ENCODE assay signal across 7 mouse cellular contexts in genomic region chr6:91115158-91115557, GRCm38 (mm10). TPM values are rescaled to one million over a fixed set of nuclear protein-coding genes. Genes with fewer than 3 reads are reported as not detected.
DNase-seq lines count a peak whose midpoint lies in the region; ATAC-seq and TF ChIP-seq lines count a peak whose summit lies in the region.

No protein-coding gene starts in this region.

- peak overlapping the region; percentile 21; the same call in 1 of the 2 replicates for H3K4me2 ChIP-seq in neural tube, embryonic 11.5 days (ENCODE audit: low read depth)
- H3K4me2 ChIP-seq in forebrain, embryonic 14.5 days (ENCODE audit: low read length) = peak overlapping the region; percentile 84
- peak overlapping the region; percentile 100 for H3K4me2 ChIP-seq in liver, postnatal 0 days (ENCODE audit: low read depth, low read length)
- H3K4me2 ChIP-seq in neural tube, embryonic 15.5 days = peak overlapping the region; percentile 74

- DNase-seq in neural tube, embryonic 11.5 days (ENCODE audit: low spot score) = no peak
- DNase-seq in neural tube, embryonic 10.5 days (ENCODE audit: extremely low spot score, low spot score) = no peak
- no peak for DNase-seq in forebrain, embryonic 14.5 days (ENCODE audit: low spot score)
- DNase-seq in liver, postnatal 0 days = no peak
- no peak for DNase-seq in MN1 (ENCODE audit: low spot score)
- DNase-seq in ovary, adult 18-20 months (ENCODE audit: low spot score) = no peak

- no peak overlapping the region for H3K9ac ChIP-seq in neural tube, embryonic 11.5 days (ENCODE audit: low read length)
- peak overlapping the region; percentile 35; the same call in 1 of the 2 replicates for H3K9ac ChIP-seq in forebrain, embryonic 14.5 days (ENCODE audit: low read length)
- peak overlapping the region; percentile 85 for H3K9ac ChIP-seq in liver, postnatal 0 days (replicated peaks)
- H3K9ac ChIP-seq in neural tube, embryonic 15.5 days (replicated peaks) = no peak overlapping the region

- no peak overlapping the region; the same call in 1 of the 2 replicates for H3K27ac ChIP-seq in neural tube, embryonic 11.5 days (ENCODE audit: low read depth, low read length)
- H3K27ac ChIP-seq in forebrain, embryonic 14.5 days (ENCODE audit: low read depth, low read length) = no peak overlapping the region
- peak overlapping the region; percentile 82 for H3K27ac ChIP-seq in liver, postnatal 0 days (ENCODE audit: low read depth)
- no peak overlapping the region for H3K27ac ChIP-seq in neural tube, embryonic 15.5 days (replicated peaks)

- H3K27me3 ChIP-seq in neural tube, embryonic 11.5 days (ENCODE audit: control insufficient read depth, insufficient read depth, low read length) = no peaks in the 10 kb centered on the region
- H3K27me3 ChIP-seq in forebrain, embryonic 14.5 days (replicated peaks; ENCODE audit: control insufficient read depth, insufficient read depth, low read length) = no peaks in the 10 kb centered on the region
- H3K27me3 ChIP-seq in liver, postnatal 0 days (ENCODE audit: insufficient read depth, low read length) = 0 out of 2 replicates have a peak, but pooled peaks cover 3% of the 10 kb centered on the region
- no peaks in the 10 kb centered on the region for H3K27me3 ChIP-seq in neural tube, embryonic 15.5 days (replicated peaks)

- no peak for ATAC-seq in neural tube, embryonic 11.5 days (ENCODE audit: insufficient read depth, low FRiP score, low TSS enrichment)
- ATAC-seq in forebrain, embryonic 14.5 days = no peak
- no peak for ATAC-seq in liver, postnatal 0 days
- ATAC-seq in neural tube, embryonic 15.5 days (ENCODE audit: low FRiP score) = no peak

- no peaks in the 10 kb centered on the region for H3K9me3 ChIP-seq in neural tube, embryonic 11.5 days (ENCODE audit: control insufficient read depth, low read length)
- no peaks in the 10 kb centered on the region for H3K9me3 ChIP-seq in forebrain, embryonic 14.5 days (replicated peaks; ENCODE audit: control insufficient read depth, low read length)
- H3K9me3 ChIP-seq in liver, postnatal 0 days (ENCODE audit: low read length) = no peaks in the 10 kb centered on the region
- H3K9me3 ChIP-seq in neural tube, embryonic 15.5 days (replicated peaks) = no peaks in the 10 kb centered on the region

- no peak for TF ChIP-seq EP300 in liver, postnatal 0 days (IDR thresholded peaks at IDR 0.05; ENCODE audit: low read depth)

- H3K36me3 ChIP-seq in neural tube, embryonic 11.5 days (ENCODE audit: control insufficient read depth, insufficient read depth, low read length) = no peaks in the 10 kb centered on the region
- no peaks in the 10 kb centered on the region for H3K36me3 ChIP-seq in forebrain, embryonic 14.5 days (ENCODE audit: control insufficient read depth, insufficient read depth, low read length)
- H3K36me3 ChIP-seq in liver, postnatal 0 days (replicated peaks; ENCODE audit: insufficient read depth, low read length) = no peaks in the 10 kb centered on the region
- H3K36me3 ChIP-seq in neural tube, embryonic 15.5 days = no peaks in the 10 kb centered on the region

- TF ChIP-seq CTCF in liver, postnatal 0 days (IDR thresholded peaks at IDR 0.05; ENCODE audit: low read depth) = no peak

- WGBS in neural tube, embryonic 11.5 days = 7% methylated on average over 1 of the region's 1 CpGs
- 56% methylated on average over 1 of the region's 1 CpGs for WGBS in forebrain, embryonic 14.5 days
- 23% methylated on average over 1 of the region's 1 CpGs for WGBS in liver, postnatal 0 days (ENCODE audit: insufficient replicate concordance)
- 13% methylated on average over 1 of the region's 1 CpGs for WGBS in neural tube, embryonic 15.5 days

- no peak overlapping the region for H3K4me3 ChIP-seq in neural tube, embryonic 11.5 days (ENCODE audit: low read depth, low read length)
- peak overlapping the region; percentile 66; the same call in 1 of the 2 replicates for H3K4me3 ChIP-seq in forebrain, embryonic 14.5 days (ENCODE audit: low read depth, low read length)
- H3K4me3 ChIP-seq in liver, postnatal 0 days (ENCODE audit: low read depth, low read length) = peak overlapping the region; percentile 94
- H3K4me3 ChIP-seq in neural tube, embryonic 15.5 days (replicated peaks) = peak overlapping the region; percentile 70

- H3K4me1 ChIP-seq in neural tube, embryonic 11.5 days (ENCODE audit: control insufficient read depth, insufficient read depth, low read length) = peaks cover 16% of the 10 kb centered on the region
- peaks cover 19% of the 10 kb centered on the region for H3K4me1 ChIP-seq in forebrain, embryonic 14.5 days (ENCODE audit: control insufficient read depth, insufficient read depth, low read length)
- H3K4me1 ChIP-seq in liver, postnatal 0 days (ENCODE audit: insufficient read depth) = peaks cover 57% of the 10 kb centered on the region
- H3K4me1 ChIP-seq in neural tube, embryonic 15.5 days = peaks cover 31% of the 10 kb centered on the region

RNA-seq across cellular contexts. Expression of gene Nup210, which starts 1.5 kb away (rescaled TPM):
- 16.4 and 18.3 TPM in 2 replicates for polyA plus RNA-seq in neural tube, embryonic 11.5 days (2014; fragmentation: Nextera tagmentation; extraction: Ambion mirVana)
- 13.9 and 15.6 TPM in 2 replicates for polyA plus RNA-seq in forebrain, embryonic 14.5 days (2014; fragmentation: Nextera tagmentation; extraction: Ambion mirVana)
- polyA plus RNA-seq in liver, postnatal 0 days (2015; fragmentation: Nextera tagmentation; extraction: Ambion mirVana) = 8.5 and 11.8 TPM in 2 replicates
- 15.4 and 18.4 TPM in 2 replicates for polyA plus RNA-seq in neural tube, embryonic 15.5 days (2015; fragmentation: Nextera tagmentation; extraction: Ambion mirVana)

RNA-seq across cellular contexts. Expression of gene Hdac11, which starts 41.3 kb away (rescaled TPM):
- polyA plus RNA-seq in neural tube, embryonic 11.5 days (2014; fragmentation: Nextera tagmentation; extraction: Ambion mirVana) = 13.4 and 15.0 TPM in 2 replicates
- 24.5 and 26.1 TPM in 2 replicates for polyA plus RNA-seq in forebrain, embryonic 14.5 days (2014; fragmentation: Nextera tagmentation; extraction: Ambion mirVana)
- polyA plus RNA-seq in liver, postnatal 0 days (2015; fragmentation: Nextera tagmentation; extraction: Ambion mirVana) = 3.4 and 4.6 TPM in 2 replicates
- polyA plus RNA-seq in neural tube, embryonic 15.5 days (2015; fragmentation: Nextera tagmentation; extraction: Ambion mirVana) = 41.7 and 51.5 TPM in 2 replicates

Comparison
In these comparisons a context has a peak if more than half of its experiments do, and no peak if none do; other contexts are left out.
1. H3K4me2 ChIP-seq: peak in every context shown above with its lines; median percentile 100 in liver, postnatal 0 days; 84 in forebrain, embryonic 14.5 days; 74 in neural tube, embryonic 15.5 days; 21 in neural tube, embryonic 11.5 days.
2. H3K9ac ChIP-seq: peak in forebrain, embryonic 14.5 days (single experiment) and liver, postnatal 0 days (single experiment); none in neural tube, embryonic 11.5 days (single experiment) and neural tube, embryonic 15.5 days (single experiment).